Mouse (Mus musculus) mesoderm, embryonic 11.5 days (tissue): ENCODE data around the gene Ing4.
"Not testable (repeated sequence)": the region's sequence is repeated elsewhere in the genome, so short reads cannot be mapped to it uniquely, and the experiment has no call there.

Experiments
- DNase-seq: peaks from one replicate; pipeline ENCODE4 v3.0.0-alpha.2; 2012; ENCODE audit warnings: low read depth, low spot score

Ing4 gene

GRCm38 (mm10) chr6:125041047-125041446, 1.5 kb downstream of the Ing4 start:
- DNase-seq: no peak

GRCm38 (mm10) chr6:125042081-125042480, 2.5 kb downstream of the Ing4 start:
- no peak for DNase-seq

- DNase-seq: peak; percentile 85
Observed at GRCm38 (mm10) chr6:125046691-125047090, 7.1 kb downstream of the Ing4 start.

GRCm38 (mm10) chr6:125049678-125050077, 10.1 kb downstream of the Ing4 start, which contains the start of gene Acrbp:
TSS of gene Acrbp (plus strand) at chr6:125049689.
- no peak for DNase-seq

- peak; percentile 37 for DNase-seq
Observed at GRCm38 (mm10) chr6:125051237-125051636, 11.7 kb downstream of the Ing4 start.

GRCm38 (mm10) chr6:125061493-125061892, 21.9 kb downstream of the Ing4 start:
- DNase-seq: no peak

- no peak for DNase-seq
Observed at GRCm38 (mm10) chr6:125062511-125062910, 23.0 kb downstream of the Ing4 start.

- no peak for DNase-seq
Observed at GRCm38 (mm10) chr6:125063906-125064305, 24.3 kb downstream of the Ing4 start.

GRCm38 (mm10) chr6:125065223-125065622, 25.7 kb downstream of the Ing4 start:
- not testable (repeated sequence) for DNase-seq

- DNase-seq: no peak
Observed at GRCm38 (mm10) chr6:125067571-125067995, 28.0 kb downstream of the Ing4 start, which contains the start of gene Lpar5. TSS of gene Lpar5 (plus strand) at chr6:125067920.

GRCm38 (mm10) chr6:125071170-125071895, 31.8 kb downstream of the Ing4 start:
- DNase-seq: no peak

- no peak for DNase-seq
Observed at GRCm38 (mm10) chr6:125071896-125072279, 32.3 kb downstream of the Ing4 start.

GRCm38 (mm10) chr6:125073825-125074224, 34.3 kb downstream of the Ing4 start:
- DNase-seq: no peak

- no peak for DNase-seq
Observed at GRCm38 (mm10) chr6:125081394-125081793, 41.8 kb downstream of the Ing4 start.

GRCm38 (mm10) chr6:125081797-125082560, 42.4 kb downstream of the Ing4 start:
- DNase-seq: peak; percentile 97

- no peak for DNase-seq
Observed at GRCm38 (mm10) chr6:125082801-125083386, 43.3 kb downstream of the Ing4 start.

- DNase-seq: peak; percentile 84
Observed at GRCm38 (mm10) chr6:125084424-125084823, 44.9 kb downstream of the Ing4 start.

GRCm38 (mm10) chr6:125087937-125088336, 48.4 kb downstream of the Ing4 start:
- DNase-seq: no peak

- peak; percentile 92 for DNase-seq
Observed at GRCm38 (mm10) chr6:125088561-125089321, 49.2 kb downstream of the Ing4 start.

- peak; percentile 81 for DNase-seq
Observed at GRCm38 (mm10) chr6:125089521-125090321, 50.2 kb downstream of the Ing4 start.
